Mouse (Mus musculus) kidney, postnatal 0 days (tissue): Measurements from ENCODE around the gene Gm42906. TPM values are rescaled to one million over a fixed set of nuclear protein-coding genes. Genes with fewer than 3 reads are reported as not detected.
A peak's percentile ranks its signal among the peaks of the same experiment; 100 is the strongest.

ENCODE experiments used
- ATAC-seq: fragments of 200-750 bp; cut with Nextera tagmentation; replicated peaks from 2 replicates; pipeline ENCODE4 v1.8.0; 2017; ENCODE audit warnings: low read depth, moderate number of reproducible peaks, moderate TSS enrichment, moderate library complexity; ENCODE audit not compliant: low FRiP score
- DNase-seq: peaks from one replicate; pipeline ENCODE4 v3.0.0-alpha.2; 2016; ENCODE audit warnings: low spot score
- H3K27ac ChIP-seq: fragments of 300-500 bp; sonication (generic); 2 replicates; pipeline ENCODE4 v1.5.1; 2014; ENCODE audit warnings: mild to moderate bottlenecking
- H3K27me3 ChIP-seq: fragments of 300-500 bp; sonication (generic); 2 replicates; pipeline ENCODE4 v1.6.1; 2014; ENCODE audit warnings: low read length, mixed read lengths; ENCODE audit not compliant: insufficient read depth
- H3K36me3 ChIP-seq: fragments of 300-500 bp; sonication (generic); 2 replicates; pipeline ENCODE4 v1.6.1; 2014; ENCODE audit warnings: low read length, mixed read lengths; ENCODE audit not compliant: insufficient read depth
- H3K4me1 ChIP-seq: fragments of 300-500 bp; sonication (generic); replicated peaks from 2 replicates; pipeline ENCODE4 v1.6.1; 2014; ENCODE audit warnings: antibody characterized with exemption, low read length, mixed read lengths; ENCODE audit not compliant: insufficient read depth
- H3K4me2 ChIP-seq: fragments of 300-500 bp; sonication (generic); 2 replicates; pipeline ENCODE4 v1.6.1; 2014; ENCODE audit warnings: mild to moderate bottlenecking, low read length, moderate library complexity, mixed read lengths
- H3K4me3 ChIP-seq: fragments of 300-500 bp; sonication (generic); replicated peaks from 2 replicates; pipeline ENCODE4 v1.5.1; 2014; ENCODE audit warnings: low read depth, low read length
- H3K9ac ChIP-seq: fragments of 300-500 bp; sonication (generic); 2 replicates; pipeline ENCODE4 v1.6.1; 2014; ENCODE audit warnings: low read depth, low read length
- H3K9me3 ChIP-seq: fragments of 300-500 bp; sonication (generic); replicated peaks from 2 replicates; pipeline ENCODE4 v1.6.1; 2016; ENCODE audit warnings: low read length, inconsistent platforms, mixed read lengths
- CTCF ChIP-seq: IDR thresholded peaks from 2 replicates; pipeline ENCODE4 v1.5.1; 2016; ENCODE audit warnings: antibody characterized with exemption, low read depth, mild to moderate bottlenecking, moderate library complexity
- WGBS: fragments of 180-500 bp; shearing (Covaris S2); extraction: QIAGEN DNeasy Blood & Tissue Kit; methylation state at CpG from one replicate; pipeline ENCODE4 v1.1.7; 2014; 5-methylcytosine and 5-hydroxymethylcytosine counted together
- polyA plus RNA-seq: library from polyadenylated mRNA; unstranded; fragments of >200 nt; fragmentation: Nextera tagmentation; extraction: Ambion mirVana; gene quantifications from 2 replicates; pipeline ENCODE4 v1.2.1, GENCODE M21; 2015

The Gm42906 gene
- polyA plus RNA-seq, 1 experiment from 2014 or later = not detected

DNA sequence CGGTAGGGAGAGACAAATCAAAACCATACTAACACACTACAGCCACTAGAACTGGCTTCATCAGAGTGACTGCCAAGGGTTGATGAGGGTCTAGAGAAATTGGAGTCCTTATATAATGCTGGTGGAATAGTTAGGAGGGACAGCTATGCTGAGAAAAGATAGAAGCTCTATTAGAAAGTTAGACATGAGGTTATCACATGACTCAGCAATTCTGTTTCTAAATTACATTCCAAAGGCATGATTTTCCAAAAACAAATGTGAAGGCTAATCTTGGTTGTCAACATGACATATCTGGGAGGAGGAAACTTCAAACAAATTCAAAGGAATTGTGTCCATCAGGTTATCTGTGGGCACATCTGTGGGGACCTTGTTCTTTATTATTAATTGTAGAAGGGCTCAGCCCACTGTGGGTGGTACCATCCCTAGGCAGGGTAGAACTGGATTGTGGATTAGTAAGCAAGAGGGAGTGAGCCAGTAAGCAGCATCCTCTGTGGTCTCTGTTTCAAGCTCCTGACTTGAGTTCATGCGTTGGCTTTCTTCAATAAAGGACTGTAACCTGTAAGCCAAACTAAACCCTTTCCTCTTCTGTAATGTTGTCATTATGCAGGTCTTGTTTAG lies 10.4 kb downstream of the Gm42906 start:
- H3K27ac ChIP-seq = no peak overlapping the region
- H3K4me3 ChIP-seq = no peak overlapping the region
- ATAC-seq = no peak
- H3K4me2 ChIP-seq = no peak overlapping the region
- H3K4me1 ChIP-seq = no peaks in the 10 kb centered on the region
- no peak for TF ChIP-seq CTCF
- no peaks in the 10 kb centered on the region for H3K9me3 ChIP-seq
- H3K9ac ChIP-seq = no peak overlapping the region
- H3K27me3 ChIP-seq = no peaks in the 10 kb centered on the region
- DNase-seq = no peak
- H3K36me3 ChIP-seq = no peaks in the 10 kb centered on the region
- 74% methylated on average over 2 of the region's 2 CpGs for WGBS

DNA sequence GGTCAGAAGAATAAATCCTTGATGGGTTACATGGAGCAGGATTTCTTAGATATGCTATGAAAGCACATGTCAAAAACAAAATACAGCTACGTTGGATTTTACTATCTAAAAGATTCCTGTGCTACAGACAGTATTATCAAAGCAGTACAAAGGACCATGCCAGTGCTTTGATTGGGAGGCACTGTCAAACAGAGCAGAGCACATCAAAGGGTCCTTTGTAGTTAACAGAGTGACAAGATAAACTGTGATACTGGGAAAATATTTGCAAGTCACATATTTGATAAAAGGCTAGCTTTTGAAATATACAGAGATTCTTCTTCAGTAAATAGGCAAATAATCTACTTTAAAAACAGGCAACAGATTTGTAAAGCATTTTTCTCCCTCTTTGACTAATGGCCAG lies 11.0 kb downstream of the Gm42906 start:
- no peak overlapping the region for H3K4me3 ChIP-seq
- no peaks in the 10 kb centered on the region for H3K36me3 ChIP-seq
- no peaks in the 10 kb centered on the region for H3K27me3 ChIP-seq
- H3K4me2 ChIP-seq = no peak overlapping the region
- DNase-seq = no peak
- ATAC-seq = no peak
- no peak overlapping the region for H3K9ac ChIP-seq
- TF ChIP-seq CTCF = no peak
- H3K4me1 ChIP-seq = no peaks in the 10 kb centered on the region
- H3K27ac ChIP-seq = no peak overlapping the region
- H3K9me3 ChIP-seq = no peaks in the 10 kb centered on the region
- WGBS = 23% methylated on average over 1 of the region's 1 CpGs

DNA sequence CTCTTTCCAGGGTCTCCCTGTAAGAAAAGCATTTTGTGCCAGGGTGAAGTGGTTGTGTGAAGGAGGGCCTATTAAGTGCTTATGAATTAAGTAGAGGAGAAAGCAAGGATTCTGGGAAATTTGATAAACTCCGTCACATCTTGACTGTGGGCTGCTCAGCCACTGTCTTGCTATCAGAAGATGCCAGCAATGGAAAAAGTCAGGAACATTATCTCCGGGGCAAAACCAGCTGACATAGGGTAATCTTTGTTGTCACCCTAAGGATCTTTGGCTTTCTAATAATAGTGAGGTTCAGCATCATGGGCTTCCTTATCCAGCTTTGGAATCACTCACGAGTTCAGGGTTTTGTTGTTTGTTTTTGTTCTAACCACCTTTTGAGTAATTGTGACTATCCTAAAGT lies 14.3 kb downstream of the Gm42906 start:
- WGBS = 60% methylated on average over 3 of the region's 3 CpGs
- Histone ChIP-seq H3K27me3 (no peaks in the 10 kb centered on the region), H3K36me3 (no peaks in the 10 kb centered on the region), H3K4me3 (no peak overlapping the region), H3K27ac (no peak overlapping the region), H3K4me1 (no peaks in the 10 kb centered on the region), H3K4me2 (no peak overlapping the region), H3K9ac (no peak overlapping the region), H3K9me3 (no peaks in the 10 kb centered on the region)
- TF ChIP-seq CTCF = no peak
- DNase-seq (no peak), ATAC-seq (no peak)

DNA sequence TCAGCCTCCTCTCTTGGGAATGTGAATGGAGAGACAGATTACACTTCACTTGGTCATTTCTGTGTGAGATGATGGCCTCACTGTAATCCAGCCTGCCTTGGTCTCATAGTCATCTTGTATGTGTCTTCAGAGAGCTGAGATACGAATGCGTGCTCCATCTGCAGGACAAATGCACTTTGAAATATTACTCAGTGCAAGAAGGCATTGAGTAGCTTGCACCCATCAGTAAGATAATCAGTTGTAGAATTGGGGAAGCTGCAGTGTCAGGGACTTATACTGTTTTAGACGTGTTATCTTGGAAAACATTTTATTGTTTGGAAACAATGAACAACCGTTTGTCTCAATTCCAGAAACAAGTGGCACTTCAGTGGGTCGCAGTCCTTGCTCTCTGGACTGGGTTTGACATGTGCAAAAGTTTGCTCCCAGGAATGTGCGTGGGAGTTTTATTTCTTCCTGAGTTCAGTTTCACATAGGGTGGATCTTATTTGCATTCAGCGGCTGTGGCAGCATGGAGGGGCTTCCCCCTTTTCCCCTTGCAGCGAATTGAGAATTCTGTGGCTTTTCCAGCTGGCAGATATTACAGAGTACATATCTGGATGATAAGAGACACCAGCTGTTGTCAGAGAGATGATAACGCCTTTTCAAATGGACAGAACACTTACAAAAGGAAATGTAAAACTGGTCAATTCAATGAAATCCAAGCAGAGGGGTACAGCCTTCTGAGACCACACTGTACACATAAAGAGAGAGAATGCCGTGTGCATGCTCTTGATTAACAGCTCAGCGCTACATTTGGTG lies 15.1 kb downstream of the Gm42906 start:
- no peaks in the 10 kb centered on the region for H3K36me3 ChIP-seq
- no peak overlapping the region for H3K27ac ChIP-seq
- H3K9ac ChIP-seq = no peak overlapping the region
- no peaks in the 10 kb centered on the region for H3K27me3 ChIP-seq
- ATAC-seq (no peak), DNase-seq (peak; percentile 76)
- no peak overlapping the region for H3K4me3 ChIP-seq
- TF ChIP-seq CTCF = no peak
- no peaks in the 10 kb centered on the region for H3K9me3 ChIP-seq
- H3K4me2 ChIP-seq = no peak overlapping the region
- WGBS = 20% methylated on average over 11 of the region's 11 CpGs
- no peaks in the 10 kb centered on the region for H3K4me1 ChIP-seq

DNA sequence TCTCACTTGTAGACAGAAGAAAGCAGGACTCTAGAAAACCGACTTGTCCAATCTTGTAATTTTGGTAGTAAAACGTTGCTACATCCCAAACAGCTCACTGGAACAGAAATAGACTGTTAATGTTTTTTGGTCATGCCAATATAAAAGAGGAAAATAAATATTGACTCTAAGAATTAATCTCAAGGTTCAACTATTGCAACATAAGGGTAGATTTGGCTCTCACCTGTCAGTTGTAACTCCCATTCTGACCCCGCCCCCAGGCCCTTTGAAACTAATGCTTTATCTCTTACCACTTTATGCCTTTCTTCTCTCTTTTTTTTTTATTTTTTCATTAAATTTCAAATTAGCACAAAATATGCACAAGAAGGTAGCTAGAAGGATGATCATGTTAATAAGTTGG lies 18.0 kb downstream of the Gm42906 start:
- 69% methylated on average over 3 of the region's 3 CpGs for WGBS
- H3K27me3 ChIP-seq = no peaks in the 10 kb centered on the region
- ATAC-seq = no peak

DNA sequence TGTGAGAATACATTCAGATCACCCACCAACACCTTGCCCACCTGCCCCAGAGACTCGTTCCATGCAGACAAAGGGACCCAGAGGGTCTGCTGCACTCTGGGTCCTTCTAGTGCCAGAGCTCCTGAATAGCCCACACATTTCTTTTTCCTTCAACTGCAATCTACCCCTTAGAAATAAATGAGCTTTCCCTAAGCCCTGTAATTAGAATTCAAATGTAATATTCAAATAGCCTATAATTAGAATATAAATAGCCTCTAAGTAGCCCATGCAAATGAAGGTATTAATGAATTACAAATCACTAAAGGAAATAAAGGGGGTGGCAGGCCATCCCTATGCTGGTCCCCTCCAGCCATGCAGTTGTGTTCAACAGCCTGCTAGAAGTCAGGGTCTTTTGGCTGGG lies 18.7 kb downstream of the Gm42906 start:
- Histone ChIP-seq H3K36me3 (no peaks in the 10 kb centered on the region), H3K9me3 (no peaks in the 10 kb centered on the region), H3K27ac (peak overlapping the region; percentile 72), H3K4me2 (no peak overlapping the region), H3K9ac (no peak overlapping the region), H3K4me1 (no peaks in the 10 kb centered on the region), H3K27me3 (no peaks in the 10 kb centered on the region), H3K4me3 (no peak overlapping the region)
- DNase-seq (no peak), ATAC-seq (no peak)
- TF ChIP-seq CTCF = no peak
- WGBS = 27% methylated on average over 1 of the region's 1 CpGs

More for the DNA sequence above, 18.0 kb downstream of the Gm42906 start:
- H3K27ac ChIP-seq = no peak overlapping the region
- H3K9ac ChIP-seq = no peak overlapping the region
- DNase-seq = no peak
- no peak overlapping the region for H3K4me2 ChIP-seq
- no peaks in the 10 kb centered on the region for H3K9me3 ChIP-seq
- H3K36me3 ChIP-seq = no peaks in the 10 kb centered on the region
- H3K4me1 ChIP-seq = no peaks in the 10 kb centered on the region
- no peak overlapping the region for H3K4me3 ChIP-seq
- TF ChIP-seq CTCF = no peak
